16 mouse cellular contexts compared by ENCODE assay signal in genomic region chr14:43328603-43329002, GRCm38 (mm10). TPM values are rescaled to one million over a fixed set of nuclear protein-coding genes. Genes with fewer than 3 reads are reported as not detected.
DNase-seq lines count a peak whose midpoint lies in the region.
"Had no signal": no experiment of that assay in that cellular context is flagged by ENCODE, and none has a peak within 500 bp of the region (broad histone marks: within the 10 kb centered on the region; RNA-seq: fewer than 3 reads in every experiment).

No protein-coding gene starts in this region.

- peak; percentile 5 for DNase-seq in adrenal gland, postnatal 14 days
- peak; percentile 6 for DNase-seq in gastrocnemius, postnatal 25 days
- peak; percentile 95 for DNase-seq in heart, adult 11 months
- peak; percentile 7 to 34 for DNase-seq in kidney, postnatal 25 days
- DNase-seq in lung, postnatal 36 days, result peak; percentile 12

RNA-seq across cellular contexts. Expression of gene 1700001F09Rik, which starts 19.0 kb away (rescaled TPM):
- total RNA-seq in adrenal gland, postnatal 14 days (2021), result not detected in 2 replicates
- total RNA-seq in gastrocnemius, postnatal 25 days (2021), result not detected
- total RNA-seq: adrenal gland, adult 18-20 months; adrenal gland, adult 2 months; adrenal gland, adult 8-10 months; adrenal gland, postnatal 10 days; adrenal gland, postnatal 25 days; adrenal gland, postnatal 36 days; adrenal gland, postnatal 4 days; CH12.LX; ES-E14; MEL had no signal

RNA-seq across cellular contexts. Expression of gene Gm8127, which starts 35.0 kb away (rescaled TPM):
- not detected in 2 replicates for total RNA-seq in adrenal gland, postnatal 14 days (2021)
- not detected for total RNA-seq in gastrocnemius, postnatal 25 days (2021)
- total RNA-seq: adrenal gland, adult 18-20 months; adrenal gland, adult 2 months; adrenal gland, adult 8-10 months; adrenal gland, postnatal 10 days; adrenal gland, postnatal 25 days; adrenal gland, postnatal 36 days; adrenal gland, postnatal 4 days; CH12.LX; ES-E14; G1E; MEL had no signal

RNA-seq across cellular contexts. Expression of gene Gm9732, which starts 53.8 kb away (rescaled TPM):
- not detected in 2 replicates for total RNA-seq in adrenal gland, postnatal 14 days (2021)
- total RNA-seq in gastrocnemius, postnatal 25 days (2021), result not detected
- total RNA-seq: adrenal gland, adult 18-20 months; adrenal gland, adult 2 months; adrenal gland, adult 8-10 months; adrenal gland, postnatal 10 days; adrenal gland, postnatal 25 days; adrenal gland, postnatal 36 days; adrenal gland, postnatal 4 days had no signal

Comparison
In these comparisons a context has a peak if more than half of its experiments do, and no peak if none do; other contexts are left out.
1. Peak in every context shown above with its lines: DNase-seq.
2. DNase-seq: peak in every context shown above with its lines; median percentile 95 in heart, adult 11 months; 20 in kidney, postnatal 25 days; 12 in lung, postnatal 36 days; 6 in gastrocnemius, postnatal 25 days; 5 in adrenal gland, postnatal 14 days.